Mouse (Mus musculus) Patski (cell line): ENCODE results near the gene Lgals2. TPM values are rescaled to one million over a fixed set of nuclear protein-coding genes. Genes with fewer than 3 reads are reported as not detected.
"Not testable (repeated sequence)": the region's sequence is repeated elsewhere in the genome, so short reads cannot be mapped to it uniquely, and the experiment has no call there.

ENCODE experiments used
- ATAC-seq: fragments of 100-300 bp; one replicate; pipeline ENCODE4 v1.8.0; 2021
- CTCF ChIA-PET: fragments of 350-600 bp; sonication (Branson Sonifier 250); formaldehyde crosslinking; loops from one replicate; lab custom pipeline; 2022; ENCODE audit warnings: inconsistent platforms; lab: Charles Lee
- POLR2A ChIA-PET: fragments of 350-600 bp; sonication (Branson Sonifier 250); formaldehyde crosslinking; loops from one replicate; lab custom pipeline; 2022; ENCODE audit warnings: antibody characterized with exemption, inconsistent platforms; lab: Charles Lee
- DNase-seq: peaks from one replicate; pipeline ENCODE4 v3.0.0-alpha.2; 2011; ENCODE audit warnings: low read depth, low spot score
- H3K27me3 ChIP-seq: fragments of 371-371 bp; one replicate; pipeline ENCODE4 v1.5.1; 2021
- CTCF ChIP-seq: fragments of 100-300 bp; IDR thresholded peaks from one replicate; pipeline ENCODE4 v1.5.1; 2021
- in situ Hi-C: fragments of 300-500 bp; cut with MboI; formaldehyde crosslinking; loops from 3 replicates; pipeline ENCODE4 v1.11.1; 2018; ENCODE audit warnings: low pct_unique_long_range_greater_than_20kb, mixed read lengths
- polyA plus RNA-seq: library from polyadenylated mRNA; unstranded; gene quantifications from one replicate; pipeline ENCODE4 v1.2.3, GENCODE M21; 2021

Lgals2 gene
- polyA plus RNA-seq, 1 experiment from 2014 or later = 0.90 TPM

DNA sequence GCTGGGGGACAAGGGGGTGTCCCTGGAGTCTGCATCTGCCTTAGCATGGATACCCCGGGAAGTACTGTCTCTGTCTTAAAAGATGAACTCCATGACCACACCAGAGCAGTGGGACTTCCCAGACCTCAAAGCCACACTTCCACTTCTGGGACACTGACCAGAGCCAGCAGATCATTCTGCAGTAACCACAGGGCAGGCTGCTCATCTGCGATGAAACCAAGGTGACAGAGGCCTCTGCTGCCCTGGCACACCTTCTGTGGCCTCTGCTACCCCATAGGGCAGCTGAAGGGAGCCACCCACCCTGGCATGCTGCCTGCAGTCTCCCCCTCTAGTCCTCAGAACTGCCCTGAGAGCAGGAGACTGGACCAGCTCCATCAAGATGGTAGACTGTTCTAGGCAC is 40.4 kb upstream of the Lgals2 start:
- ATAC-seq (no peak), DNase-seq (no peak)
- ChIA-PET POLR2A (no interaction called here), CTCF (no interaction called here)
- H3K27me3 ChIP-seq = no peaks in the 10 kb centered on the region
- TF ChIP-seq CTCF = no peak
- in situ Hi-C loops = no loop called here

DNA sequence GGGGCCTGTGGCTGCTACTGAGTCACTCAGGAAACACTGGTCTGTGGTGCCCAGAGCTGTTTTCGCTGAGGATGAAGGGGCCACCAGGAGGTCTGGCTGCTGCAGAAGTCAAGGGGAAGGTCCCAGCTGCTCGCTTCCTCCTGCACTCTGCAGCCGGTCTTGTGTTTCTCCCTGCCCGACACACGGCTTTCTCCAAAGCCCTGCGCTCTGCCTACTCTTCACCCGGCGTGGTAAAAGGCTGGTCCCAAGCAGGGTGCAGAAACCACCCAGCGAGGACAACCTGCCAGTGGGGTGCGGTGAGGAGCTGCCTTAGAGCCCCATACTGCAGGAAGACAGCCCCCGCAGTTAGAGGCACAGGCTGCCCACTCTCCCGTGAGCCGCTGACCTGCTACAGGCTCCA is 39.4 kb upstream of the Lgals2 start:
- DNase-seq (no peak), ATAC-seq (no peak)
- TF ChIP-seq CTCF = no peak
- no peaks in the 10 kb centered on the region for H3K27me3 ChIP-seq
- ChIA-PET POLR2A (interaction anchor here (0.6 kb wide), 3 partner anchors 10 to 1070 kb away, joined by 3 to 6 read pairs (median 3); no protein-coding TSS in a partner anchor), CTCF (no interaction called here)
- in situ Hi-C loops = no loop called here

DNA sequence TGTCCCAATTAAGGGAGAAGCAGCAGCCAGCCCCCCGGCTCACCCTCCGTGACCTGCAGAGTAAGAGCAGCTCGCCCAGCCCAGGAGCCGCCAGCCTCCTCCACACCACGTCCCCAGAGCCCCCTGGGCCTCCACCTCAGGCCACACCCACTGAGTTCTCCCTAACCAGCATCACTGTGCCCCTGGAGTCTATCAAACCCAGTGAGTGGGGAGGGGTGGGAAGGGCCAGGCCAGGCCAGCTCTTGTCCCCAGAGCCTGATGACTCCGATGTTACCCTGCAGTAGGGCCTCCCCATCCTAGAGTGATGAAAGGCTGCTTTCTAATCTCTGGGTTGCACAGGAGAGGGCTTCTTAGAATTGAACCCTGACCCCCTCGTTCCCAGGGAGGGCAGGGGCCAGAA is 37.1 kb upstream of the Lgals2 start:
- DNase-seq = no peak
- in situ Hi-C loops = no loop called here
- TF ChIP-seq CTCF = no peak
- no peak for ATAC-seq
- CTCF ChIA-PET = no interaction called here
- POLR2A ChIA-PET = no interaction called here
- no peaks in the 10 kb centered on the region for H3K27me3 ChIP-seq

DNA sequence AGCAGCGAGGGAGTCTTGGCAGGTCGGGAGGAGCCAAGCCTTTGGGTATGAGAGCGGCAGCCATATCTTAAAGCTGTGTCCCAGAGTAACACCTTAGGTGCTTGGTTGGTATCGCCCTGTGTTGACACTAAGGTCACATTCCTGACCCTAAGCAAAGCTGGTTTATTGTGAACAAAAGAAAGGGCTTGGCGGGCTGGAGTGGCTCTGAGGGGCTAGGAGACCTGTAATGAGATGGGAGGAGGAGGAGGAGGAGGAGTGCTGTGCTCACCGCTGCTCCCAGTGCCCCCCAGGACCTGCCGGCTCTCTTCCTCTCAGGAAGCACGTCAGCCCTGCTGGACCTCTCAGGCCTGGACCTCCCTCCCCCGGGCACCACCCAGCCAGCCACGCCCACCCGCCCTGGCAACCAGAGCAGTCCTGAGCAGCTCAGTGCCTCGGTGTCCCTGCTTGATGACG is 34.1 kb upstream of the Lgals2 start:
- no peak for DNase-seq
- no peaks in the 10 kb centered on the region for H3K27me3 ChIP-seq
- ATAC-seq = no peak
- in situ Hi-C loops = no loop called here
- ChIA-PET POLR2A (interaction anchor here (0.8 kb wide), 1 partner anchor 9 kb away, joined by 4 read pairs; no protein-coding TSS in a partner anchor), CTCF (interaction anchor here (1.5 to 2.1 kb wide), 2 partner anchors 14 to 23 kb away, joined by 4 to 8 read pairs; no protein-coding TSS in a partner anchor)
- TF ChIP-seq CTCF = no peak

DNA sequence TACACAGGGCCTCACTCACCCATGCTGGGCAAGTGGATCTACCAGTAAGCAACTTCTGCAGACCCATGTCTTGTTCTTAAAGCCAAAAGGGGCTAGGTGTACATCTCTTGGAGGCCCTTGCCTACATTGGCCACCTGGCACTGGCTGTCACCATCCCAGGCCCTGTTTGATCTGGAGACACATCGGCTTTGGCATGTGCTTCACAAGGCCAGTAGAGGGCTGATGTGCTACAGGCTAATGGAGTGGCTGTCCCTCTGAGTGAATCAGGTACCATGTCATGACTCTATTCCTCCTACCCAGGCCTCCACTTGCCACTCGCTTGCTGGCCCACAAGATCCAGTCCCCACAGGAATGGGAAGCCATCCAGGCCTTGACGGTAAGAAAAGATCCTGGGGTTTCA is 26.5 kb upstream of the Lgals2 start:
- H3K27me3 ChIP-seq = no peaks in the 10 kb centered on the region
- ChIA-PET POLR2A (no interaction called here), CTCF (no interaction called here)
- no peak for TF ChIP-seq CTCF
- DNase-seq = no peak
- in situ Hi-C loops = no loop called here
- no peak for ATAC-seq

DNA sequence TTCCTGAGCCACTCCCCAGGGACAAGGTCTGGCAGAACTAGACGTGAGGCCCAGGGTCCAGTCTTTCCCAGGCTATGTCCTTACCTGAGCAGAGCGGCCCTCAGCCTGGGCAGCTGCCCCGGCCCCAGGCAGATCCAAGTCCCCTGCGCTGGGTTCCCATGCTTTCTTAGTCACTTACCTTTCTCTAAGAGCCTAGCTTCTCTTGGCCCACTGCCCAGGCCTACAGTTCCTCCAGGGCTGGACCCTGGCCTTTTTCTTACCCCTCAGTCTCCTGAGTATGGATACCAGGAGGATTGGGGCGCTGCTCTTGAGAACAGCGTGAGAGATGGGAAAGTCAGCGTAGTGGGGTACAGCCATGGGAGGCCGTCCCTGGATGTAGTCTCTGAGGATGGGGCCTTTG is 25.1 kb upstream of the Lgals2 start:
- DNase-seq (no peak), ATAC-seq (no peak)
- CTCF ChIA-PET = no interaction called here
- H3K27me3 ChIP-seq = no peaks in the 10 kb centered on the region
- in situ Hi-C loops = no loop called here
- no peak for TF ChIP-seq CTCF
- POLR2A ChIA-PET = no interaction called here

DNA sequence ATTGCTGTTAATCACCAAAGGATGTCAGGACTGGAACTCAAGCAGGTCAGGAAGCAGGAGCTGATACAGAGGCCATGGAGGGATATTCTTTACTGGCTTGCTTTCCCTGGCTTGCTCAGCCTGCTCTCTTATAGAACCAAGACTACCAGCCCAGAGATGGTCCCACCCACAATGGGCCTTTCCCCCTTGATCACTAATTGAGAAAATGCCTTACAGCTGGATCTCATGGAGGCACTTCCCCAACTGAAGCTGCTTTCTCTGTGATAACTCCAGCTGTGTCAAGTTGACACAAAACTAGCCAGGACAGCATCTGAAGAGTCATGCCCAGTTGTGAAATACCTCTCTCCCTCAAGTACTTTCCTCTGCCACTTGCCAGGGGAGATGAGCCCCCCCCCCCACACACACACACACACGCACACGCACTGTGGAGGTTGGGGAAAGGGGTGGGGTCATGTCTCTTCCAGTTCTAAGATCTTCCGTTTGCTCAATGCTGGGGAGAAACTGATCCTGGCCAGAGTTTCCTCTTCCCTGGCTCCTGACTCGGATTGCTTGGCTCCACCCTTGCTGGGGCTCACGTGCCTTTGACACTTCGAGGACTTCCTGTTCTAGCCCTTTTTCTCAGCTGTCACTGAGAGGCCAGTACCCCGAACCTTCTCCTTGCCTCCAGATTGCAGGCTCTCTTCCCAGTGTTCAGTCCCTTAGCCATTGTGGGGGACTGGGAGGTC is 23.6 kb upstream of the Lgals2 start:
- H3K27me3 ChIP-seq, DNase-seq, ATAC-seq, in situ Hi-C loops: not testable (repeated sequence)
- CTCF ChIA-PET = interaction anchor here (2.0 kb wide), 1 partner anchor 37 kb away, joined by 5 read pairs; no protein-coding TSS in a partner anchor
- POLR2A ChIA-PET = interaction anchor here (1.0 kb wide), 1 partner anchor 24 kb away, joined by 3 read pairs; the partner anchor contains the start of gene Lgals2

DNA sequence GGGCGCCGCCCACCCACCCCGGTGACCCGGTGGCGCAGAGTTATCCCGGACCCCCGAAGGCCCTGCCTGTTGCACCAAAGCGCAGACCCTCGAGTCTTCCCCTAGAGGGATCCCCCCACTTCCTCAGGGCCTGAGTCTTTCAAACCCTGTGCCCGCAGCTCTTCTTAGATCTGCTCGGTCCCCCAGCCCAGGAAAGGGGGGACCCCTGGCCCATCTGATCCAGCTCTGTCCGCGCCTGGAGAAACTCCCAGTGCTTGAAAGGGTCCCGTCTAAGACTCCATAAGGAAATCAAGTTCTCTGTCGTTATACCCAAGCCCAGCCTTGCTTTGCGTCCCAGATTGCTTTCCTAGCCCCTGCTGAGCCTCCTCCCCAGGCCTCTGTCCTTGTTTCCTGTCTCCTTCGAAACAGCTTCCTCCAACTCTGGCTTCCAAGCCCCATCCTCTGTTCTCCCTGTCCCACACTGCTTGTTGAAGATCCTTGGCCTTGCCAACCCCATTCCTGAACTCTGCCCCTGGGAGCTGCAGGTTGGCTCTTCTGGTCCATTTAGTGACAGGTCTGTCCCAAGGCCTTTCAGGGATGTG is 22.6 kb upstream of the Lgals2 start:
- CTCF ChIA-PET = interaction anchor here (1.2 to 2.0 kb wide), 2 partner anchors 38 to 43 kb away, joined by 5 read pairs; no protein-coding TSS in a partner anchor
- no peaks in the 10 kb centered on the region for H3K27me3 ChIP-seq
- DNase-seq (no peak), ATAC-seq (no peak)
- in situ Hi-C loops = no loop called here
- TF ChIP-seq CTCF = no peak
- POLR2A ChIA-PET = interaction anchor here (0.5 to 1.2 kb wide), 3 partner anchors 22 to 57 kb away, joined by 3 read pairs; partner anchors contain the start of genes Gm49510, Nol12 and Sh3bp1

DNA sequence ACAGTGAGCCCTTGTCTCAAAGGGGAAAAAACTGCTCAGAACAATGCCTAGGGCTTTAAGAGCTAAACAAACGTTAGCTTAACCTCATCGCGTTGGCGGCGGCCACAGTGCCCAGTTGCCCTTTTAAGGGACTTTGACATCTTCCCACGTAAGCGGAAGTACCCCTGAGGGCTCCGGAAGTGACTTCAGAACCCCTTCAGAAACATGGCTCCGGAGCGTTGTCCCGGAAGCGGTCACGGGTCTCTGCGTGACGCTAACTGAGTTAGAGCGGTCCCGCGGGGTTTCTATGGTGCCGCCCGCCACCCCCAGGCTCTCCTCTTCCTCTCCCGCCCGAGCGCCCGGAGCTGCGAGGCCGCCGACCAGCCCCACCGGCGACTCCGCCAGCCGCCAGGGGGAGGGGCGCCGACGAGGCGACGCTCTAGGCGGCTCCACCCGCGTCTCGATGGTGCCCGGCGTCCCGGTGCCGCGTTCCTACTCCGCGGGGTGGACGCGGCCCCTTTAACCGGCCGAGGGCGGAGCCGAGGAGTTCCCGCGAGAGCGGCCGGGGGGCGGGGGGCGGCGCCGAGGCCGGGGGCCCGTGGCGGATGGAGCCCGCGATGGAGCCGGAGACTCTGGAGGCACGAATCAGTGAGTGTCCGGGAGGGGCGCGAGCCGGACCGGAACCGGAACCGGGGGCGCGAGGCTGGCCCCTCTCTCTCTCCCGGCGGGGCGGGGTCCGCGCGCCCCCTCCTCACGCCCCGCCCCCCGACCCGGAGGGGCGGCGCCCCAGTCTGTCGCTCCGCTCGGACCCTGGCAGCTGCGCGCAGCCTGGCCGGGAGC is 21.9 kb upstream of the Lgals2 start, which contains the start of gene Gga1:
Gene Gga1, plus strand, starts transcription at position 200 of the 819 bp plus-strand sequence.
- in situ Hi-C loops = no loop called here
- no peak for TF ChIP-seq CTCF
- DNase-seq = peak; percentile 91
- ChIA-PET CTCF (interaction anchor here (0.9 to 1.2 kb wide), 2 partner anchors 43 to 53 kb away, joined by 3 to 5 read pairs; no protein-coding TSS in a partner anchor), POLR2A (interaction anchor here (0.5 to 1.2 kb wide), 4 partner anchors 22 to 57 kb away, joined by 3 to 5 read pairs (median 3); partner anchors contain the start of genes Gm49510, Nol12 and Sh3bp1)
- no peaks in the 10 kb centered on the region for H3K27me3 ChIP-seq
- ATAC-seq = peak; percentile 63

DNA sequence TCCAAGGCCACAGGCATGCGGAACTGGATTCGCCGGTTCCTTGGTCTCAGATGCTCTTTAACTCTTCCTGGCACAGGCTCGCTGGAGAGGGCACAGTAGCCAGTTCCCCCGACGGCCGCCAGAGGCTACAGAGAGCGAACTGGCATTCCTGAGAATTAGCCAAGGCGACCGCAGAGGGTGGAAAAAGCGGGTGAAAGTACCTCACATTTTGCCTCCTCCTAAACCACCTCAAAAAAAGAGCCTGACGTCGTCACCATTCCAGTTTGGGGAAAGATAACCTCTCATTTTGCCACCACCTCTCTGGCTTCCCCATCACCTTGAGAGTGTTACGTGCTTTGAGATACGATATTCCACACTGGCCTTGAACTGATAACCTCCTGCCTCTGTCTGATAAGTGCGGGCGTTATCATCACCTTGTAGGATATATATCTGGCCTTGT is 20.9 kb upstream of the Lgals2 start:
- no peaks in the 10 kb centered on the region for H3K27me3 ChIP-seq
- no peak for TF ChIP-seq CTCF
- in situ Hi-C loops = no loop called here
- POLR2A ChIA-PET = interaction anchor here (0.5 kb wide), 1 partner anchor 58 kb away, joined by 3 read pairs; the partner anchor contains the start of gene Nol12
- CTCF ChIA-PET = interaction anchor here (0.9 to 1.2 kb wide), 2 partner anchors 42 to 54 kb away, joined by 3 to 5 read pairs; no protein-coding TSS in a partner anchor
- ATAC-seq (peak; percentile 75), DNase-seq (peak; percentile 83)
